Comparison of ENCODE assay signal across 9 mouse cellular contexts in genomic region chr3:101398877-101399276, GRCm38 (mm10). TPM values are rescaled to one million over a fixed set of nuclear protein-coding genes. Genes with fewer than 3 reads are reported as not detected.
DNase-seq lines count a peak whose midpoint lies in the region; ATAC-seq and TF ChIP-seq lines count a peak whose summit lies in the region.
"Had no signal": no experiment of that assay in that cellular context is flagged by ENCODE, and none has a peak within 500 bp of the region (broad histone marks: within the 10 kb centered on the region; RNA-seq: fewer than 3 reads in every experiment).

No protein-coding gene starts in this region.

- no peaks in the 10 kb centered on the region for H3K9me3 ChIP-seq in kidney, embryonic 15.5 days (replicated peaks)
- no peaks in the 10 kb centered on the region for H3K9me3 ChIP-seq in embryonic facial prominence, embryonic 11.5 days (replicated peaks; ENCODE audit: control insufficient read depth, low read length)
- no peaks in the 10 kb centered on the region for H3K9me3 ChIP-seq in hindbrain, embryonic 11.5 days (ENCODE audit: control insufficient read depth, low read length)
- no peaks in the 10 kb centered on the region for H3K9me3 ChIP-seq in midbrain, postnatal 0 days (ENCODE audit: low read length)
- H3K9me3 ChIP-seq: megakaryocyte, embryonic 14.5 days had no signal

- H3K4me3 ChIP-seq in kidney, embryonic 15.5 days (replicated peaks): no peak overlapping the region
- no peak overlapping the region for H3K4me3 ChIP-seq in embryonic facial prominence, embryonic 11.5 days (ENCODE audit: low read depth, low read length)
- no peak overlapping the region for H3K4me3 ChIP-seq in hindbrain, embryonic 11.5 days (ENCODE audit: low read depth, low read length)
- H3K4me3 ChIP-seq in midbrain, postnatal 0 days (ENCODE audit: low read depth, low read length): no peak overlapping the region

- ATAC-seq in kidney, embryonic 15.5 days (replicated peaks; ENCODE audit: low FRiP score): no peak
- no peak for ATAC-seq in embryonic facial prominence, embryonic 11.5 days (replicated peaks; ENCODE audit: insufficient number of reproducible peaks, low FRiP score, low TSS enrichment, low read depth)
- no peak for ATAC-seq in hindbrain, embryonic 11.5 days (ENCODE audit: low FRiP score)
- no peak for ATAC-seq in midbrain, postnatal 0 days (ENCODE audit: low FRiP score)

- peaks cover 73% of the 10 kb centered on the region for H3K4me1 ChIP-seq in kidney, embryonic 15.5 days
- peaks cover 46% of the 10 kb centered on the region for H3K4me1 ChIP-seq in embryonic facial prominence, embryonic 11.5 days (ENCODE audit: control insufficient read depth, insufficient read depth, low read length)
- H3K4me1 ChIP-seq in hindbrain, embryonic 11.5 days (replicated peaks; ENCODE audit: control insufficient read depth, insufficient read depth, low read length): peaks cover 6% of the 10 kb centered on the region
- peaks cover 29% of the 10 kb centered on the region; the same call in 1 of the 2 replicates for H3K4me1 ChIP-seq in midbrain, postnatal 0 days (ENCODE audit: insufficient read depth, low read length)
- H3K4me1 ChIP-seq: megakaryocyte, embryonic 14.5 days had no signal

- no peak overlapping the region for H3K9ac ChIP-seq in kidney, embryonic 15.5 days
- H3K9ac ChIP-seq in embryonic facial prominence, embryonic 11.5 days (replicated peaks; ENCODE audit: low read length): peak overlapping the region; percentile 9; the same call in 1 of the 2 replicates
- no peak overlapping the region for H3K9ac ChIP-seq in hindbrain, embryonic 11.5 days (ENCODE audit: low read depth, low read length)
- H3K9ac ChIP-seq in midbrain, postnatal 0 days (replicated peaks; ENCODE audit: low read length, poor library complexity, severe bottlenecking): no peak overlapping the region

- DNase-seq in kidney, postnatal 4 days: no peak
- no peak for DNase-seq in embryonic facial prominence, embryonic 11.5 days (ENCODE audit: low spot score)
- no peak for DNase-seq in hindbrain, embryonic 11.5 days (ENCODE audit: low spot score)
- no peak for DNase-seq in midbrain, postnatal 0 days (ENCODE audit: low spot score)
- no peak for DNase-seq in ovary, postnatal 10 days (ENCODE audit: low spot score)
- no peak for DNase-seq in right cerebral cortex, adult 2 months (ENCODE audit: low spot score in 2 of 2)
- DNase-seq: spleen, adult 18-20 months had no signal

- no peak overlapping the region; the same call in 1 of the 2 replicates for H3K4me2 ChIP-seq in kidney, embryonic 15.5 days
- H3K4me2 ChIP-seq in embryonic facial prominence, embryonic 11.5 days (ENCODE audit: low read depth, low read length): no peak overlapping the region
- no peak overlapping the region for H3K4me2 ChIP-seq in hindbrain, embryonic 11.5 days (replicated peaks; ENCODE audit: low read depth, low read length)
- H3K4me2 ChIP-seq in midbrain, postnatal 0 days (ENCODE audit: low read depth, low read length, poor library complexity, severe bottlenecking): no peak overlapping the region

- TF ChIP-seq CTCF in midbrain, postnatal 0 days (IDR thresholded peaks at IDR 0.05): peak; percentile 55

- no peaks in the 10 kb centered on the region for H3K27me3 ChIP-seq in kidney, embryonic 15.5 days
- H3K27me3 ChIP-seq in embryonic facial prominence, embryonic 11.5 days (ENCODE audit: control insufficient read depth, insufficient read depth, low read length): no peaks in the 10 kb centered on the region
- H3K27me3 ChIP-seq in hindbrain, embryonic 11.5 days (ENCODE audit: control insufficient read depth, insufficient read depth, low read length): no peaks in the 10 kb centered on the region
- no peaks in the 10 kb centered on the region for H3K27me3 ChIP-seq in midbrain, postnatal 0 days (ENCODE audit: insufficient read depth, low read length)

- WGBS in kidney, embryonic 15.5 days: 52% methylated on average over 2 of the region's 2 CpGs
- WGBS in embryonic facial prominence, embryonic 11.5 days: 28% methylated on average over 2 of the region's 2 CpGs
- 60% methylated on average over 2 of the region's 2 CpGs for WGBS in hindbrain, embryonic 11.5 days
- WGBS in midbrain, postnatal 0 days: 68% methylated on average over 2 of the region's 2 CpGs

- no peaks in the 10 kb centered on the region for H3K36me3 ChIP-seq in kidney, embryonic 15.5 days
- H3K36me3 ChIP-seq in embryonic facial prominence, embryonic 11.5 days (replicated peaks; ENCODE audit: control insufficient read depth, insufficient read depth, low read depth, low read length): no peaks in the 10 kb centered on the region
- no peaks in the 10 kb centered on the region for H3K36me3 ChIP-seq in hindbrain, embryonic 11.5 days (ENCODE audit: control insufficient read depth, insufficient read depth, low read length)
- no peaks in the 10 kb centered on the region for H3K36me3 ChIP-seq in midbrain, postnatal 0 days (ENCODE audit: insufficient read depth, low read length)

- peak overlapping the region; percentile 86 for H3K27ac ChIP-seq in kidney, embryonic 15.5 days
- peak overlapping the region; percentile 97 for H3K27ac ChIP-seq in embryonic facial prominence, embryonic 11.5 days (replicated peaks; ENCODE audit: low read depth, low read length)
- peak overlapping the region; percentile 54 for H3K27ac ChIP-seq in hindbrain, embryonic 11.5 days (ENCODE audit: low read depth, low read length)
- H3K27ac ChIP-seq in midbrain, postnatal 0 days (ENCODE audit: low read depth, low read length): no peak overlapping the region

RNA-seq across cellular contexts. Expression of gene Igsf3, which starts 22.0 kb away (rescaled TPM):
- polyA plus RNA-seq in kidney, embryonic 15.5 days (2015; fragmentation: Nextera tagmentation; extraction: Ambion mirVana): 24.3 and 25.4 TPM in 2 replicates
- polyA plus RNA-seq in embryonic facial prominence, embryonic 11.5 days (2014; fragmentation: Nextera tagmentation; extraction: Ambion mirVana): 40.6 and 42.3 TPM in 2 replicates
- polyA plus RNA-seq in hindbrain, embryonic 11.5 days (2014; fragmentation: Nextera tagmentation; extraction: Ambion mirVana): 23.8 and 27.6 TPM in 2 replicates
- 102 and 104 TPM in 2 replicates for total RNA-seq in midbrain, postnatal 0 days (2014; rRNA removed)
- polyA plus RNA-seq in midbrain, postnatal 0 days (2015; fragmentation: Nextera tagmentation; extraction: Ambion mirVana): 84.2 and 84.9 TPM in 2 replicates
